Mouse (Mus musculus): Measurements from ENCODE around the gene Wwox. TPM values are rescaled to one million over a fixed set of nuclear protein-coding genes. Genes with fewer than 3 reads are reported as not detected.

The Wwox gene
- polyA plus RNA-seq, 1 experiment from 2014 or later: 12.9 TPM

DNA sequence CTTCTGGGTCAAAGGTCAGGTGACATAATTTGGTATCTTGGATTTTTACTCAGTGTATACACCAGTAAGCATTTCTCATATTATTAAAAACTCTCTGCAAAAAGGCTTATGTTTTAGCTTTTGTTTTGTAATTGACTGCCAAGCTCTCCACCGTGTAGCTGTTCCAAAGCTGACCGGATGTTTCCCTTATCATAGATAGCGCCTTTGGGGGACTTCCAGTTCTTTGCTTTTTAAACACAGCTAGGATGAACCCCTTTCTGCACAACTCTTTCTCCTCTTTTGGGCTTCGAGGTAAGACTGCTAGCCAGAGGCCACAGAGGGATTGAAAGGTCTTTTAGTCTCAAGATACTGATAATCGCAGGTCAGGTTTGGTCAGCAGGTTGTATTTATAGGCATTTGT lies 883.0 kb downstream of the Wwox start:
- Histone ChIP-seq H3K9ac (replicated peaks; ENCODE audit: low read length) (no peak overlapping the region), H3K9me3 (ENCODE audit: control insufficient read depth, low read length) (no peaks in the 10 kb centered on the region), H3K4me3 (replicated peaks; ENCODE audit: low read depth, low read length) (no peak overlapping the region), H3K4me2 (ENCODE audit: low read length) (no peak overlapping the region), H3K36me3 (ENCODE audit: control insufficient read depth, insufficient read depth, low read length) (no peaks in the 10 kb centered on the region), H3K27ac (replicated peaks; ENCODE audit: low read depth, low read length) (no peak overlapping the region), H3K4me1 (ENCODE audit: control insufficient read depth, insufficient read depth, low read length) (no peaks in the 10 kb centered on the region), H3K27me3 (ENCODE audit: control insufficient read depth, insufficient read depth, low read length) (no peaks in the 10 kb centered on the region)
- DNase-seq (no peak), ATAC-seq (ENCODE audit: low FRiP score, low TSS enrichment) (no peak)
- WGBS: 92% methylated on average over 5 of the region's 5 CpGs

DNA sequence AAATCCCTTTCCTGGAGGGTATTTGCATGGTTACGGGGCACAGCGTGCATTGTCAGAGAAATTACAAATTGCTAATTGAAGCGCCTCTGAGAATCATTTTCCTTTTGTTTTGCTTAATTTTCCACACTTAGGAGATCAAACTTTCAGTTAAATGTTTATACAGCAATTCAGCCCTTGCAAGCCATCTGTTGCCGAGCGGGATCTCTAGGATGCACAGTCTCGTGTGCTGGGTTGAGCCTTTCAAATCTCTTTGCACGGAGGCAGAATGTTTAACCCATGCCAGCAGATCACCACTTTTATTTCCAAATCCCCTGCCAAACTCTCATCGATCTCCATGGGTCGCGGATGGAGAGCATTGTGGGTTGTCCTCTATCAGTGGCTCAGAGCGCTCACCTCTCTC lies 891.2 kb downstream of the Wwox start:
- no peak for DNase-seq

GRCm38 (mm10) chr8:115333972-115334371 lies 894.5 kb downstream of the Wwox start:
- Histone ChIP-seq H3K9me3 (ENCODE audit: control insufficient read depth, low read length) (no peaks in the 10 kb centered on the region), H3K27ac (replicated peaks; ENCODE audit: low read depth, low read length) (no peak overlapping the region), H3K9ac (replicated peaks; ENCODE audit: low read length) (no peak overlapping the region), H3K4me2 (ENCODE audit: low read length) (no peak overlapping the region), H3K4me3 (replicated peaks; ENCODE audit: low read depth, low read length) (no peak overlapping the region), H3K27me3 (ENCODE audit: control insufficient read depth, insufficient read depth, low read length) (no peaks in the 10 kb centered on the region), H3K36me3 (ENCODE audit: control insufficient read depth, insufficient read depth, low read length) (no peaks in the 10 kb centered on the region), H3K4me1 (ENCODE audit: control insufficient read depth, insufficient read depth, low read length) (no peaks in the 10 kb centered on the region)
- ATAC-seq (ENCODE audit: low FRiP score, low TSS enrichment) (no peak), DNase-seq (no peak)
- 92% methylated on average over 3 of the region's 3 CpGs for WGBS

More for the DNA sequence above, 891.2 kb downstream of the Wwox start:
- Histone ChIP-seq H3K27me3 (ENCODE audit: control insufficient read depth, insufficient read depth, low read length) (no peaks in the 10 kb centered on the region), H3K4me2 (ENCODE audit: low read length) (no peak overlapping the region), H3K9me3 (ENCODE audit: control insufficient read depth, low read length) (no peaks in the 10 kb centered on the region), H3K36me3 (ENCODE audit: control insufficient read depth, insufficient read depth, low read length) (no peaks in the 10 kb centered on the region), H3K4me3 (replicated peaks; ENCODE audit: low read depth, low read length) (no peak overlapping the region), H3K27ac (replicated peaks; ENCODE audit: low read depth, low read length) (no peak overlapping the region), H3K9ac (replicated peaks; ENCODE audit: low read length) (no peak overlapping the region), H3K4me1 (ENCODE audit: control insufficient read depth, insufficient read depth, low read length) (no peaks in the 10 kb centered on the region)
- WGBS: 81% methylated on average over 11 of the region's 11 CpGs
- no peak for ATAC-seq (ENCODE audit: low FRiP score, low TSS enrichment)

DNA sequence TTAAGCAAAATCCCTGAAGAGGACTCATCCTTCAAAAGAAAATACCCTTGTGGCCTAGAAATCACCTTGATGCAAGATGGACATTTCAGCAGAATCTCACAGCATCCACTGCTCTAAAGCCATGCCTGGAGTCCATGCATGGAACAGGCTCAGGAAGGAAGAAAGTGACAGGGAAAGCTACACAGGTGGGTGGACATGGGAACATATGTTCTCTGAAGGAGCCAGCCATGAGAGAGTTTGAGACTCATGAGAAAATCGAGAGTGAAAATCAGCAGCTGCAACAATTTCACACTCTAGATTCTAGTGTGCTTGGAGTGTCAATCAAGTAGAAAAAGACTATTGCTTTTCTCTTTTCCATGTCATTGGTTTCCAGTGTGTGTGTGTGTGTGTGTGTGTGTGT lies 896.9 kb downstream of the Wwox start:
- DNase-seq (no peak), ATAC-seq (ENCODE audit: low FRiP score, low TSS enrichment) (no peak)
- Histone ChIP-seq H3K4me3 (replicated peaks; ENCODE audit: low read depth, low read length) (no peak overlapping the region), H3K9me3 (ENCODE audit: control insufficient read depth, low read length) (no peaks in the 10 kb centered on the region), H3K27ac (replicated peaks; ENCODE audit: low read depth, low read length) (no peak overlapping the region), H3K4me1 (ENCODE audit: control insufficient read depth, insufficient read depth, low read length) (peaks cover 2% of the 10 kb centered on the region; the same call in 1 of the 2 replicates), H3K4me2 (ENCODE audit: low read length) (no peak overlapping the region), H3K27me3 (ENCODE audit: control insufficient read depth, insufficient read depth, low read length) (no peaks in the 10 kb centered on the region), H3K36me3 (ENCODE audit: control insufficient read depth, insufficient read depth, low read length) (no peaks in the 10 kb centered on the region), H3K9ac (replicated peaks; ENCODE audit: low read length) (no peak overlapping the region)
- WGBS: 88% methylated on average over 1 of the region's 1 CpGs

GRCm38 (mm10) chr8:115348704-115349103 lies 909.2 kb downstream of the Wwox start:
- DNase-seq (no peak), ATAC-seq (ENCODE audit: low FRiP score, low TSS enrichment) (no peak)
- Histone ChIP-seq H3K4me1 (ENCODE audit: control insufficient read depth, insufficient read depth, low read length) (no peaks in the 10 kb centered on the region), H3K27ac (replicated peaks; ENCODE audit: low read depth, low read length) (no peak overlapping the region), H3K36me3 (ENCODE audit: control insufficient read depth, insufficient read depth, low read length) (no peaks in the 10 kb centered on the region), H3K27me3 (ENCODE audit: control insufficient read depth, insufficient read depth, low read length) (no peaks in the 10 kb centered on the region), H3K4me3 (replicated peaks; ENCODE audit: low read depth, low read length) (no peak overlapping the region), H3K4me2 (ENCODE audit: low read length) (no peak overlapping the region), H3K9me3 (ENCODE audit: control insufficient read depth, low read length) (no peaks in the 10 kb centered on the region), H3K9ac (replicated peaks; ENCODE audit: low read length) (no peak overlapping the region)
- 78% methylated on average over 6 of the region's 6 CpGs for WGBS

- Histone ChIP-seq H3K27ac (replicated peaks; ENCODE audit: low read depth, low read length) (no peak overlapping the region), H3K4me3 (replicated peaks; ENCODE audit: low read depth, low read length) (no peak overlapping the region), H3K4me2 (ENCODE audit: low read length) (no peak overlapping the region), H3K9me3 (ENCODE audit: control insufficient read depth, low read length) (no peaks in the 10 kb centered on the region; the same call in 1 of the 2 replicates), H3K36me3 (ENCODE audit: control insufficient read depth, insufficient read depth, low read length) (no peaks in the 10 kb centered on the region), H3K27me3 (ENCODE audit: control insufficient read depth, insufficient read depth, low read length) (no peaks in the 10 kb centered on the region), H3K4me1 (ENCODE audit: control insufficient read depth, insufficient read depth, low read length) (no peaks in the 10 kb centered on the region), H3K9ac (replicated peaks; ENCODE audit: low read length) (no peak overlapping the region)
- DNase-seq (no peak), ATAC-seq (ENCODE audit: low FRiP score, low TSS enrichment) (no peak)
- 83% methylated on average over 6 of the region's 6 CpGs for WGBS
Observed at GRCm38 (mm10) chr8:115350707-115351106, 911.3 kb downstream of the Wwox start.

- Histone ChIP-seq H3K27ac (replicated peaks; ENCODE audit: low read depth, low read length) (no peak overlapping the region), H3K36me3 (ENCODE audit: control insufficient read depth, insufficient read depth, low read length) (no peaks in the 10 kb centered on the region), H3K4me3 (replicated peaks; ENCODE audit: low read depth, low read length) (no peak overlapping the region), H3K9ac (replicated peaks; ENCODE audit: low read length) (no peak overlapping the region), H3K4me2 (ENCODE audit: low read length) (peak overlapping the region; percentile 36), H3K27me3 (ENCODE audit: control insufficient read depth, insufficient read depth, low read length) (no peaks in the 10 kb centered on the region), H3K4me1 (ENCODE audit: control insufficient read depth, insufficient read depth, low read length) (peaks cover 5% of the 10 kb centered on the region), H3K9me3 (ENCODE audit: control insufficient read depth, low read length) (no peaks in the 10 kb centered on the region; the same call in 1 of the 2 replicates)
- DNase-seq: peak; percentile 36
- 12% methylated on average over 16 of the region's 16 CpGs for WGBS
- ATAC-seq (ENCODE audit: low FRiP score, low TSS enrichment): no peak
Observed at GRCm38 (mm10) chr8:115357663-115358335, 918.3 kb downstream of the Wwox start.

GRCm38 (mm10) chr8:115358481-115358880 lies 919.0 kb downstream of the Wwox start:
- peaks cover 5% of the 10 kb centered on the region for H3K4me1 ChIP-seq (ENCODE audit: control insufficient read depth, insufficient read depth, low read length)
- no peak overlapping the region for H3K4me3 ChIP-seq (replicated peaks; ENCODE audit: low read depth, low read length)
- 92% methylated on average over 11 of the region's 11 CpGs for whole genome bisulfite sequencing
- DNase-seq: no peak
- no peak overlapping the region for H3K4me2 ChIP-seq (ENCODE audit: low read length)
- H3K27me3 ChIP-seq (ENCODE audit: control insufficient read depth, insufficient read depth, low read length): no peaks in the 10 kb centered on the region
- H3K36me3 ChIP-seq (ENCODE audit: control insufficient read depth, insufficient read depth, low read length): no peaks in the 10 kb centered on the region
- H3K27ac ChIP-seq (replicated peaks; ENCODE audit: low read depth, low read length): no peak overlapping the region
- no peaks in the 10 kb centered on the region; the same call in 1 of the 2 replicates for H3K9me3 ChIP-seq (ENCODE audit: control insufficient read depth, low read length)
- no peak for ATAC-seq (ENCODE audit: low FRiP score, low TSS enrichment)
- H3K9ac ChIP-seq (replicated peaks; ENCODE audit: low read length): no peak overlapping the region

GRCm38 (mm10) chr8:115359701-115360100 lies 920.2 kb downstream of the Wwox start:
- H3K27me3 ChIP-seq (ENCODE audit: control insufficient read depth, insufficient read depth, low read length): no peaks in the 10 kb centered on the region
- ATAC-seq (ENCODE audit: low FRiP score, low TSS enrichment): no peak
- H3K4me2 ChIP-seq (ENCODE audit: low read length): no peak overlapping the region
- H3K36me3 ChIP-seq (ENCODE audit: control insufficient read depth, insufficient read depth, low read length): no peaks in the 10 kb centered on the region
- peaks cover 5% of the 10 kb centered on the region for H3K4me1 ChIP-seq (ENCODE audit: control insufficient read depth, insufficient read depth, low read length)
- H3K9me3 ChIP-seq (ENCODE audit: control insufficient read depth, low read length): no peaks in the 10 kb centered on the region
- DNase-seq: no peak
- 59% methylated on average over 12 of the region's 12 CpGs for WGBS
- H3K9ac ChIP-seq (replicated peaks; ENCODE audit: low read length): no peak overlapping the region
- H3K27ac ChIP-seq (replicated peaks; ENCODE audit: low read depth, low read length): no peak overlapping the region
- no peak overlapping the region for H3K4me3 ChIP-seq (replicated peaks; ENCODE audit: low read depth, low read length)
